Mouse (Mus musculus) CH12.LX (cell line): ENCODE results near the gene Slc2a13. TPM values are rescaled to one million over a fixed set of nuclear protein-coding genes. Genes with fewer than 3 reads are reported as not detected.

ENCODE experiments used
- DNase-seq: peaks from one replicate; pipeline ENCODE4 v3.0.0-alpha.2; 2013; ENCODE audit errors: extremely low read depth
- H3K27ac ChIP-seq: 2 replicates; pipeline ENCODE4 v1.5.1; 2012; ENCODE audit warnings: low read depth, mild to moderate bottlenecking, control low read depth, moderate library complexity; ENCODE audit not compliant: insufficient read depth
- H3K27me3 ChIP-seq: replicated peaks from 2 replicates; pipeline ENCODE3; 2012; ENCODE audit warnings: inconsistent platforms
- H3K36me3 ChIP-seq, 2 experiments: replicated peaks in 1 of 2; 2 replicates each; pipeline versions ENCODE3 to v1.6.1; 2012; ENCODE audit warnings: inconsistent platforms in 1 of 2, low read length in 1 of 2, mild to moderate bottlenecking in 1 of 2, mixed read lengths in 1 of 2, moderate library complexity in 1 of 2; ENCODE audit not compliant: control insufficient read depth in 1 of 2, insufficient read depth in 1 of 2
- H3K4me1 ChIP-seq, 2 experiments: 2 replicates each; pipeline ENCODE4 v1.6.1; 2012; ENCODE audit warnings: inconsistent platforms in 1 of 2, moderate library complexity in 1 of 2; ENCODE audit not compliant: insufficient read depth in 2 of 2, control insufficient read depth in 1 of 2
- H3K4me2 ChIP-seq: 2 replicates; pipeline ENCODE4 v1.6.1; 2012; ENCODE audit warnings: low read depth, mild to moderate bottlenecking, control low read depth; ENCODE audit not compliant: poor library complexity, insufficient read depth, severe bottlenecking
- H3K4me3 ChIP-seq, 3 experiments: fragments of 150-350 bp in 1 of 3; sonication (generic) in 1 of 3; replicated peaks in 1 of 3; 2 replicates each; pipeline versions ENCODE3 to v1.5.1; 2011 to 2012; ENCODE audit warnings: low read depth in 2 of 3, low read length in 2 of 3, mild to moderate bottlenecking in 2 of 3, moderate library complexity in 2 of 3, control low read depth in 1 of 3, improper control_type of control experiment in 1 of 3, inconsistent platforms in 1 of 3, mixed read lengths in 1 of 3; ENCODE audit not compliant: poor library complexity in 1 of 3
- H3K79me2 ChIP-seq: replicated peaks from 2 replicates; pipeline ENCODE4 v1.6.1; 2012; ENCODE audit warnings: mild to moderate bottlenecking, moderate library complexity; ENCODE audit not compliant: control insufficient read depth, poor library complexity, insufficient read depth, severe bottlenecking; ENCODE audit errors: extremely low read depth
- H3K9ac ChIP-seq: 2 replicates; pipeline ENCODE4 v1.6.1; 2012; ENCODE audit warnings: low read depth, mild to moderate bottlenecking, control low read depth, moderate library complexity; ENCODE audit not compliant: insufficient read depth
- H3K9me3 ChIP-seq: replicated peaks from 2 replicates; pipeline ENCODE3; 2012; ENCODE audit warnings: low read length, inconsistent platforms, mixed read lengths
- CHD2 ChIP-seq: IDR thresholded peaks from 2 replicates; pipeline ENCODE4 v1.6.1; 2011; ENCODE audit warnings: low read length, improper control_type of control experiment
- CTCF ChIP-seq, 2 experiments: IDR thresholded peaks in 1 of 2; conservative IDR thresholded peaks in 1 of 2; 2 replicates each; pipeline ENCODE4 v1.5.1; 2011 to 2012; ENCODE audit warnings: low read depth in 2 of 2, low read length in 2 of 2, improper control_type of control experiment in 1 of 2, inconsistent platforms in 1 of 2, mild to moderate bottlenecking in 1 of 2, moderate library complexity in 1 of 2
- ELF1 ChIP-seq: IDR thresholded peaks from 2 replicates; pipeline ENCODE4 v1.6.1; 2014; ENCODE audit warnings: low read depth, mild to moderate bottlenecking, inconsistent platforms, low read length, improper control_type of control experiment
- ETS1 ChIP-seq: conservative IDR thresholded peaks from 2 replicates; pipeline ENCODE4 v1.6.1; 2012; ENCODE audit warnings: low read depth, mild to moderate bottlenecking, inconsistent platforms, low read length, improper control_type of control experiment, moderate library complexity
- GABPA ChIP-seq: IDR thresholded peaks from 2 replicates; pipeline ENCODE4 v1.6.1; 2012; ENCODE audit warnings: low read depth, low read length, improper control_type of control experiment, inconsistent platforms; ENCODE audit not compliant: insufficient replicate concordance
- HCFC1 ChIP-seq: IDR thresholded peaks from 2 replicates; pipeline ENCODE4 v1.6.1; 2012; ENCODE audit warnings: low read depth, mild to moderate bottlenecking, inconsistent platforms, low read length, improper control_type of control experiment
- JUN ChIP-seq: IDR thresholded peaks from 2 replicates; pipeline ENCODE4 v1.6.1; 2011; ENCODE audit warnings: low read depth, mild to moderate bottlenecking, low read length, improper control_type of control experiment, moderate library complexity; ENCODE audit not compliant: insufficient read depth
- MAFK ChIP-seq: IDR thresholded peaks from 2 replicates; pipeline ENCODE4 v1.6.1; 2011; ENCODE audit warnings: low read length, improper control_type of control experiment; ENCODE audit not compliant: insufficient replicate concordance
- MAZ ChIP-seq: IDR thresholded peaks from 2 replicates; pipeline ENCODE4 v1.6.1; 2012; ENCODE audit warnings: low read depth, mild to moderate bottlenecking, inconsistent platforms, low read length, improper control_type of control experiment, moderate library complexity
- MYC ChIP-seq: IDR thresholded peaks from 2 replicates; pipeline ENCODE4 v1.6.1; 2011; ENCODE audit warnings: low read depth, mild to moderate bottlenecking, improper control_type of control experiment, low read length
- NELFE ChIP-seq: IDR thresholded peaks from 2 replicates; pipeline ENCODE4 v1.6.1; 2011; ENCODE audit warnings: low read depth, low read length, improper control_type of control experiment
- POLR2A ChIP-seq: IDR thresholded peaks from 2 replicates; pipeline ENCODE4 v1.6.1; 2011; ENCODE audit warnings: low read depth, mild to moderate bottlenecking, improper control_type of control experiment, low read length
- POLR2AphosphoS2 ChIP-seq: IDR thresholded peaks from 2 replicates; pipeline ENCODE4 v1.6.1; 2011; ENCODE audit warnings: low read depth, low read length, improper control_type of control experiment
- RAD21 ChIP-seq: IDR thresholded peaks from 2 replicates; pipeline ENCODE4 v1.6.1; 2011; ENCODE audit warnings: low read depth, mild to moderate bottlenecking, low read length, improper control_type of control experiment, moderate library complexity
- RCOR1 ChIP-seq: conservative IDR thresholded peaks from 2 replicates; pipeline ENCODE4 v1.6.1; 2012; ENCODE audit warnings: low read depth, mild to moderate bottlenecking, inconsistent platforms, low read length, improper control_type of control experiment
- SIN3A ChIP-seq: IDR thresholded peaks from 2 replicates; pipeline ENCODE4 v1.6.1; 2012; ENCODE audit warnings: low read length, improper control_type of control experiment, inconsistent platforms
- TCF12 ChIP-seq: IDR thresholded peaks from 2 replicates; pipeline ENCODE4 v1.6.1; 2014; ENCODE audit warnings: low read depth, mild to moderate bottlenecking, inconsistent platforms, low read length, improper control_type of control experiment
- UBTF ChIP-seq: IDR thresholded peaks from 2 replicates; pipeline ENCODE4 v1.6.1; 2012; ENCODE audit warnings: low read depth, mild to moderate bottlenecking, inconsistent platforms, low read length, improper control_type of control experiment, moderate library complexity
- ZC3H11A ChIP-seq: IDR thresholded peaks from 2 replicates; pipeline ENCODE4 v1.6.1; 2012; ENCODE audit warnings: low read depth, mild to moderate bottlenecking, inconsistent platforms, low read length, improper control_type of control experiment
- ZKSCAN1 ChIP-seq: IDR thresholded peaks from 2 replicates; pipeline ENCODE4 v1.6.1; 2012; ENCODE audit warnings: low read depth, inconsistent platforms, low read length, improper control_type of control experiment, borderline replicate concordance
- ZNF384 ChIP-seq: IDR thresholded peaks from 2 replicates; pipeline ENCODE4 v1.6.1; 2012; ENCODE audit warnings: low read depth, low read length, improper control_type of control experiment, inconsistent platforms
- dilution Hi-C: fragments of 300-500 bp; cut with MboI; formaldehyde crosslinking; loops from 2 replicates; pipeline ENCODE4 v1.14.3; 2020; ENCODE audit warnings: low sequenced_read_pairs; ENCODE audit not compliant: extremely low pct_unique_long_range_greater_than_20kb, extremely low pct_ligation_motif_present
- in situ Hi-C: fragments of 300-500 bp; cut with MboI; formaldehyde crosslinking; loops from 3 replicates; pipeline ENCODE4 v1.14.3; 2019; ENCODE audit warnings: low sequenced_read_pairs, low pct_ligation_motif_present, low pct_unique_long_range_greater_than_20kb, mixed read lengths
- polyA plus RNA-seq: library from polyadenylated mRNA; unstranded; fragments of >175 nt; gene quantifications from 2 replicates; pipeline ENCODE4 v1.2.1, GENCODE M21; 2012; ENCODE audit warnings: low read depth; ENCODE audit not compliant: insufficient read length
- total RNA-seq, 2 experiments: library from RNA; depleted of rRNA; stranded (reverse); fragments of 300-350 nt in 1 of 2; fragments of >200 nt in 1 of 2; gene quantifications; 2 replicates each; pipeline ENCODE4 v1.2.3; 2012 to 2014

Gene Slc2a13
- total and polyA plus RNA-seq, 3 experiments = not detected

DNA sequence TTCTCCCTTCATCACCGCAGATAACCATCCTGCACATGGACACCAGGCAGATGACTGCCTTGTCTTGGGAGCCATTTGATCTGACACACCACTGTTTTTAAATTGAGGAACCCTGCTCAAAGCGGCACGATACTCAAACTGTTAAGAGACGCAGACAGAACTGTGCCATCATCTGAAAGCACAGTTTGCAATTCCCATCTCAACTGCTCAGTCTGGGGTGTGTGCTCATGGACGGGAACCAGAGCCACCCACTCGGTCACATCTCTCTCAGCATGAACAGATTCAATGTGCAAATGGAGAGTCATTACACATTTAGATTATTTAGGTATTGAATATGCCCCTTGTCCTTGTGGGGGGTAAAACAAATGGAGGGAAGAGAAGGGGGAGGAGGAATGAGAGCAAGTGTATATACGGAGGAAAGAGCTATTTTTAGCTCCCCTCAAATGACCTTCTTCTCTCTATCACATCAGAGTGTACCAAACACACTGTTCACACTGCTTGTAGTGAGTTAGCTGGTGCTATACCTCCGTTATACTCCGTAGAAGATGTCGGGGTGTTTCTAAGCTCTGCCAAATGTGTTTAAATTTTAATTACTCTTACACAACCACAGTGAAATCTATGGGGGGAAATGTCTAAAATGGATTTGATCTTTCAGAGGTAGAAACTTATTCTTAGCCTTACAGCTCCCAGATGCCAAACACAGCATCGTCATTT lies 203.2 kb downstream of the Slc2a13 start:
- in situ Hi-C loops (no loop called here), dilution Hi-C loops (no loop called here)
- Histone ChIP-seq H3K4me1 (no peaks in the 10 kb centered on the region), H3K9ac (no peak overlapping the region), H3K4me3 (no peak overlapping the region), H3K27me3 (no peaks in the 10 kb centered on the region), H3K9me3 (peaks cover 50% of the 10 kb centered on the region), H3K27ac (no peak overlapping the region), H3K79me2 (no peaks in the 10 kb centered on the region)
- DNase-seq = no peak
- TF ChIP-seq SIN3A (no peak), ELF1 (no peak), NELFE (no peak), RAD21 (no peak), MYC (no peak), CTCF (conservative IDR thresholded peaks at IDR 0.05 in 1 of 2, IDR thresholded peaks at IDR 0.05 in 1 of 2; ENCODE audit: low read depth in 2 of 2, low read length in 2 of 2) (no peak), ETS1 (no peak), TCF12 (no peak), UBTF (no peak), RCOR1 (no peak), ZC3H11A (no peak), CHD2 (no peak), POLR2A (no peak), ZKSCAN1 (no peak)
- TF ChIP-seq, all 38 proteins: peak for 0
- Histone ChIP-seq H3K36me3 (no peaks in the 10 kb centered on the region), H3K4me2 (no peak overlapping the region)

DNA sequence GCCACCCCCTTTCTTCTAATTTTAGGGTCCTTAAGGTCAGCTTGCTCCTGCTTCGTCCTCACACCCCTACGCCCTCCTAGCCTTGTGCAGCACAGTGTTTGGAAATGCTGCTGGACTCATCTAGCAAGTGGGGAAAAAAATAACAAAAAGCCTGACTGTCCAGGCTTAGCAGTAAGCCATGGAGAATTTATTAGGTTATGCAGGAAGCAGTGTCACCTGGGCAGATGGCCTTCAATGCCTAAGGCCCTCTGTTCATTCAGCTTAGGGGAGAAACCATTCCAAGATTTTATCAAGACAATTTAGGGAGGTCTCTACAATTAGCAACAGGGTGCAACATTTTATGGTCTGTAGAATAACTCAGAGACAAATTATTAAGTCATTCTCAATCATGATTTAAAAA lies 212.6 kb downstream of the Slc2a13 start:
- TF ChIP-seq GABPA (no peak), JUN (no peak), MAZ (no peak), HCFC1 (no peak), MAFK (no peak), SIN3A (no peak), POLR2AphosphoS2 (no peak), ZNF384 (no peak), ZKSCAN1 (no peak)

More for the DNA sequence above, 212.6 kb downstream of the Slc2a13 start:
- H3K4me2 ChIP-seq = no peak overlapping the region
- H3K27me3 ChIP-seq = no peaks in the 10 kb centered on the region
- H3K9me3 ChIP-seq = peaks cover 68% of the 10 kb centered on the region
- DNase-seq = no peak
- H3K9ac ChIP-seq = no peak overlapping the region
- dilution Hi-C loops = no loop called here
- H3K36me3 ChIP-seq = no peaks in the 10 kb centered on the region
- H3K4me3 ChIP-seq = no peak overlapping the region
- H3K27ac ChIP-seq = no peak overlapping the region
- no peaks in the 10 kb centered on the region for H3K4me1 ChIP-seq
- in situ Hi-C loops = no loop called here
- H3K79me2 ChIP-seq = no peaks in the 10 kb centered on the region
